Mouse (Mus musculus) left cerebral cortex, postnatal 10 days (tissue): ENCODE results near the gene Gm13279. TPM values are rescaled to one million over a fixed set of nuclear protein-coding genes. Genes with fewer than 3 reads are reported as not detected.
A peak's percentile ranks its signal among the peaks of the same experiment; 100 is the strongest.
"Not testable (repeated sequence)": the region's sequence is repeated elsewhere in the genome, so short reads cannot be mapped to it uniquely, and the experiment has no call there.

ENCODE experiments used
- DNase-seq, 2 experiments: peaks; one replicate each; pipeline ENCODE4 v3.0.0; 2021 to 2022; ENCODE audit warnings: low spot score in 2 of 2, mixed read lengths in 1 of 2; ENCODE audit errors: extremely low spot score in 1 of 2
- intact Hi-C: fragments of 180-260 bp; cut with DNase I; formaldehyde crosslinking; loops from one replicate; pipeline ENCODE4 v1.15.1; 2025
- total RNA-seq, 2 experiments: library from RNA; stranded (reverse); gene quantifications; 2 replicates each; pipeline ENCODE4 v1.2.3; 2021

Gene Gm13279
- not detected for total RNA-seq

- intact Hi-C loops, DNase-seq: not testable (repeated sequence)
Measured at GRCm38 (mm10) chr4:88797097-88797496, at the start of gene Gm13279. TSS of gene Gm13279 (plus strand) at chr4:88797397.

- intact Hi-C loops, result no loop called here
- no peak for DNase-seq
Measured at GRCm38 (mm10) chr4:88749926-88750325, 47.3 kb upstream of the Gm13279 start.

DNA sequence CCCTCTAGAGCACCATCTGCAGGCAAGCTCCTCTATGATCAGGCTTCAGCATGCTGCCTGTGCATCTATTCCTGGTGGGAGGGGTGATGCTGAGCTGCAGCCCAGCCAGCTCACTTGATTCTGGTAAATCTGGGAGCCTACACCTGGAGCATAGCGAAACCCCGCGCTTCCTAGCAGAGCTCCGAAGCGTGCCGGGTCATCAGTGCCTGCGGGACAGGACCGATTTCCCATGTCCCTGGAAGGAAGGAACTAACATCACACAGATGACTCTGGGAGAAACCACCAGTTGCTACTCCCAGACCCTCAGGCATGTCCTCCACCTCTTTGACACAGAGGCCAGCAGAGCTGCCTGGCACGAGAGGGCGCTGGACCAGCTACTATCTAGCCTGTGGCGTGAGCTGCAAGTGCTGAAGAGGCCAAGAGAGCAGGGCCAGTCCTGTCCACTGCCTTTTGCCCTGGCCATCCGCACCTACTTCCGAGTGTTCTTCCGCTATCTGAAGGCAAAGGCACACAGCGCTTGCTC lies 42.3 kb upstream of the Gm13279 start, which contains the start of gene Gm13271:
Gene Gm13271 (plus strand): TSS at position 51 of the 523 bp plus-strand sequence.
- peak; percentile 68 to 75 for DNase-seq
- intact Hi-C loops, result not testable (repeated sequence)

DNA sequence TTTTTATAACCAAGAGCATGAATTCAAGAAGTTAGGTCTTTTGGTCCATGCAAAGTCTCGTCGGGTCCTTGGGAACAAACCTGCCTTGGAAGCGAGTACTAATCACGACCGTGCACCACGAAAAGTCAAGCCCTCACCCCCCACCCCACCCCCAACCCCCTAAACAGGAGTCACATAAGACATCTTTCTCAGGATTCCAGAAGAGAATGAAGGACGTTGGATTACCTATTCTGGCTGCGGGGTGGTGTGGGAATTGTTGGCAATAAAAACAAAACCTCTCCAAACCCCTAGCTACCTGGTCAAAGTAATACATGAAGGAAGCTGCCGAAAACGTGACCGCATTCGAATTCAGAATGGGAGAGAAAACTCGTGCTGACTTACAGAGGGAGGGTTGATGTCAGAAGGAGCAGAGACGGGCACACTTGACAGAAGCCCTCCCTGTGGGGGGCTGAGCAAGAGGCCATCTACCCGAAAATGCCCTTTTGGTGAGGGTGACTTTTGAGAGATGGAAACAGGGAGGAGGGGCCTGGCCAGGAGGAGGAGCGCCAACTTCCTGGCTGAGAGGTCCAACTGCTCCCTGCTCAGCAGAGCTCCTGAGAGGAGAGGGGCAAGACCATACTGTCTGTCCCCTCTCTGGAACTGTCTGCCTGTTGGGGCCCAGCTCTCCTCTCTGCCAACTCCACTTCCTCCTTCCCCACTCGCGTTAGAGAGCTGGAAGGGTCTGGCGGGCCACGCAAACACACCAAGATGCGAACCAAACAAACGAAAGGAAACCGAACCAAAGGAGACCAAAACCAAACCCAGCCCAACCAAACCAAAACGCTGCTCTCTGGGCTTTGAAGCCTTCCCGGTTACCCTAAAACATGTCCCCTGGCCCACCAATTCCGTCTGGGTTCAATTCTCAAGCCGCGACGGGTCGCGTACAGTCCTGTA lies 40.4 kb upstream of the Gm13279 start:
- intact Hi-C loops, DNase-seq: not testable (repeated sequence)

DNA sequence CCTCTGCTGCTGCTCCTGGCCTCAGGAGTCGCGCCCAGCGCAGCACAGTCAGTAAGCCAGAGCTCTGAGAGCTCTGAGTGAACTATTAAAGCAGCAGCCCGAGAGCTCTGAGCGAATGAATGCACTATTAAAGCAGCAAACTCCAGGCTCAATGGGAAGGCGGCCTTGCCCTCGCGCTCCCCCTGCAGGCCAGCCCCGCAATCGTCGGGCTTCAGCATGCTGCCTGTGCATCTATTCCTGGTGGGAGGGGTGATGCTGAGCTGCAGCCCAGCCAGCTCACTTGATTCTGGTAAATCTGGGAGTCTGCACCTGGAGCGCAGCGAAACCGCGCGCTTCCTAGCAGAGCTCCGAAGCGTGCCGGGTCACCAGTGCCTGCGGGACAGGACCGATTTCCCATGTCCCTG lies 39.6 kb upstream of the Gm13279 start:
- peak; percentile 82 to 87 for DNase-seq
- intact Hi-C loops, result not testable (repeated sequence)

GRCm38 (mm10) chr4:88758751-88759150 lies 38.4 kb upstream of the Gm13279 start:
- DNase-seq, intact Hi-C loops: not testable (repeated sequence)

DNA sequence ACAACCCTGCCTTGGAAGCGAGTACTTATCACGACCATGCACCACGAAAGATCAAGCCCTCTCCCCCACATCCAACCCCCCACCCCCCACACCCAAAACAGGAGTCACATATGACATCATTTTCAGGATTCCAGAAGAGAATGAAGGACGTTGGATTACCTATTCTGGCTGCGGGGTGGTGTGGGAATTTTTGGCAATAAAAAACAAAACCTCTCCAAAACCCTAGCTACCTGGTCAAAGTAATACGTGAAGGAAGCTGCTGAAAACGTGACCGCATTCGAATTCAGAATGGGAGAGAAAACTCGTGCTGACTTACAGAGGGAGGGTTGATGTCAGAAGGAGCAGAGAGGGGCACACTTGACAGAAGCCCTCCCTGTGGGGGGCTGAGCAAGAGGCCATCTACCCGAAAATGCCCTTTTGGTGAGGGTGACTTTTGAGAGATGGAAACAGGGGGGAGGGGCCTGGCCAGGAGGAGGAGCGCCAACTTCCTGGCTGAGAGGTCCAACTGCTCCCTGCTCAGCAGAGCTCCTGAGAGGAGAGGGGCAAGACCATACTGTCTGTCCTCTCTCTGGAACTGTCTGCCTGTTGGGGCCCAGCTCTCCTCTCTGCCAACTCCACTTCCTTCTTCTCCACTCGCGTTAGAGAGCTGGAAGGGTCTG lies 37.5 kb upstream of the Gm13279 start, which contains the start of gene Gm13283:
Gene Gm13283 (plus strand): TSS at position 510 of the 659 bp plus-strand sequence.
- DNase-seq, intact Hi-C loops: not testable (repeated sequence)

DNA sequence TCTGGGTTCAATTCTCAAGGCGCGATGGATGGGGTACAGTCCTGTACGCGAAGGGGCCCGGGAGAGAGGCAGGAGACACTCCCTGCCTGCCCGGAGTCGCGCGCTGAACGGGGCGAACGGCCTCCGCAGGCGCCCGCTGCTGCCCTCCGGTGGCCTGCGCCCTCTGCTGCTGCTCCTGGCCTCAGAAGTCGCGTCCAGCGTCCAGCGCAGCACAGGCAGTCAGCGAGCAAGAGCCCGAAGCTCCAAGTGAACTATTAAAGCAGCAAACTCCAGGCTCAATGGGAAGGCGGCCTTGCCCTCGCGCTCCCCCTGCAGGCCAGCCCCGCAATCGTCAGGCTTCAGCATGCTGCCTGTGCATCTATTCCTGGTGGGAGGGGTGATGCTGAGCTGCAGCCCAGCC lies 36.8 kb upstream of the Gm13279 start:
- intact Hi-C loops, result not testable (repeated sequence)
- DNase-seq, result peak in 1 of 2 experiments; percentile 80

DNA sequence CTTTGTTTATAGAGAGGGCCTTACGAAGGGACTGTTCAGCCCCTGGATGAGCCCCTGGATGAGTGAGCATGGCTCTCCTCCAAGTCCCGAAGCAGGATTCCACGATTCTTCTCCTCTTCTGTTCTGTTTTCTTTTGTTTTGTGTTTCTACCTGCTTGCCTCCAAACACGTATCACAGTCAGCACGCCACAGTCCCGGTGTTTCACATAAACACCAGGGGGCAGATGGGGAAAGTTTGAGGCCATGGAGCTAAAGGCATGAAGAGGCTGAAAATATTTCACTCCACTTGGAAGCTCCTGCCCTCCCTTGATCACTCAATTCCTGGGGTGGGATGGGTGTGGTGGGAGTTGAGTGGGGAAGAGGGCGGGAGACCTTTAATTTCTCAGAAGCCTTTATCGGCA lies 35.4 kb upstream of the Gm13279 start:
- intact Hi-C loops, result not testable (repeated sequence)
- DNase-seq, result peak; percentile 71 to 80

GRCm38 (mm10) chr4:88762341-88762740 lies 34.9 kb upstream of the Gm13279 start:
- DNase-seq, intact Hi-C loops: not testable (repeated sequence)

- peak in 1 of 2 experiments; percentile 61 for DNase-seq
- intact Hi-C loops, result not testable (repeated sequence)
Measured at GRCm38 (mm10) chr4:88763384-88764018, 33.7 kb upstream of the Gm13279 start.

DNA sequence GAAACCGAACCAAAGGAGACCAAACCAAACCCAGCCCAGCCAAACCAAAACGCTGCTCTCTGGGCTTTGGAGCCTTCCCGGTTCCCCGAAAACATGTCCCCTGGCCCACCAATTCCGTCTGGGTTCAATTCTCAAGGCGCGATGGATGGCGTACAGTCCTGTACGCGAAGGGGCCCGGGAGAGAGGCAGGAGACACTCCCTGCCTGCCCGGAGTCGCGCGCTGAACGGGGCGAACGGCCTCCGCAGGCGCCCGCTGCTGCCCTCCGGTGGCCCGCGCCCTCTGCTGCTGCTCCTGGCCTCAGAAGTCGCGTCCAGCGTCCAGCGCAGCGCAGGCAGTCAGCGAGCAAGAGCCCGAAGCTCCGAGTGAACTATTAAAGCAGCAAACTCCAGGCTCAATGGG lies 23.7 kb upstream of the Gm13279 start, which contains the start of gene Gm13290:
Gene Gm13290 (plus strand): TSS at position 301 of the 400 bp plus-strand sequence.
- intact Hi-C loops, DNase-seq: not testable (repeated sequence)

DNA sequence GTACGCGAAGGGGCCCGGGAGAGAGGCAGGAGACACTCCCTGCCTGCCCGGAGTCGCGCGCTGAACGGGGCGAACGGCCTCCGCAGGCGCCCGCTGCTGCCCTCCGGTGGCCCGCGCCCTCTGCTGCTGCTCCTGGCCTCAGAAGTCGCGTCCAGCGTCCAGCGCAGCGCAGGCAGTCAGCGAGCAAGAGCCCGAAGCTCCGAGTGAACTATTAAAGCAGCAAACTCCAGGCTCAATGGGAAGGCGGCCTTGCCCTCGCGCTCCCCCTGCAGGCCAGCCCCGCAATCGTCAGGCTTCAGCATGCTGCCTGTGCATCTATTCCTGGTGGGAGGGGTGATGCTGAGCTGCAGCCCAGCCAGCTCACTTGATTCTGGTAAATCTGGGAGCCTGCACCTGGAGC lies 20.6 kb upstream of the Gm13279 start, which contains the start of gene Gm13289:
Gene Gm13289 (plus strand): TSS at position 301 of the 400 bp plus-strand sequence.
- intact Hi-C loops, result not testable (repeated sequence)

GRCm38 (mm10) chr4:88779550-88779949 lies 17.6 kb upstream of the Gm13279 start, which contains the start of gene Gm13272:
TSS of gene Gm13272 (plus strand) at chr4:88779850.
- intact Hi-C loops, result not testable (repeated sequence)

More for the DNA sequence above, 20.6 kb upstream of the Gm13279 start, which contains the start of gene Gm13289:
- DNase-seq, result not testable (repeated sequence)

DNA sequence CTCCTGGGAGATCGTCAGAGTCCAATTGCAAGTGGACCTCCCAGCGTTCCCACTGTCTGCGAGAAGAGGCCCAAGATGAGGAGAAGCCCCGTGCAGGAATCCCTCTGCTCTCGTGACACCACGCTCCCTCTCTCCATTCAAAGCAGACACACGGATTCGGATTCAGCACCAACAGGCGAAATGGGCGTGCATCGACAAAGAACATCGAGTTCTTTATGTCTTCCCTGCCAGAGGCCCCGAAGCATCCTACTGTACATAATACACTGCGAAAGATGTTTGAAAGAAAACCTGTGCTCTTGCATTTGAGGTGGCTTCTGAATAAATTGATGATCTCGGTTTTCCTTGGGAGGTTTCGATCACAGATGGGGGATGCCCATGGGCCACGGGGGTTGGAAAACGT lies 16.9 kb upstream of the Gm13279 start:
- DNase-seq, intact Hi-C loops: not testable (repeated sequence)

More at GRCm38 (mm10) chr4:88779550-88779949, 17.6 kb upstream of the Gm13279 start, which contains the start of gene Gm13272:
- DNase-seq, result not testable (repeated sequence)

GRCm38 (mm10) chr4:88781831-88782230 lies 15.4 kb upstream of the Gm13279 start, which contains the start of gene Ifnz:
TSS of gene Ifnz (plus strand) at chr4:88782131.
- intact Hi-C loops, DNase-seq: not testable (repeated sequence)

- DNase-seq, intact Hi-C loops: not testable (repeated sequence)
Measured at GRCm38 (mm10) chr4:88782335-88782734, 14.9 kb upstream of the Gm13279 start.

DNA sequence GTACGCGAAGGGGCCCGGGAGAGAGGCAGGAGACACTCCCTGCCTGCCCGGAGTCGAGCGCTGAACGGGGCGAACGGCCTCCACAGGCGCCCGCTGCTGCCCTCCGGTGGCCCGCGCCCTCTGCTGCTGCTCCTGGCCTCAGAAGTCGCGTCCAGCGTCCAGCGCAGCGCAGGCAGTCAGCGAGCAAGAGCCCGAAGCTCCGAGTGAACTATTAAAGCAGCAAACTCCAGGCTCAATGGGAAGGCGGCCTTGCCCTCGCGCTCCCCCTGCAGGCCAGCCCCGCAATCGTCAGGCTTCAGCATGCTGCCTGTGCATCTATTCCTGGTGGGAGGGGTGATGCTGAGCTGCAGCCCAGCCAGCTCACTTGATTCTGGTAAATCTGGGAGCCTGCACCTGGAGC lies 11.8 kb upstream of the Gm13279 start, which contains the start of gene Gm13276:
Gene Gm13276 (plus strand): TSS at position 301 of the 400 bp plus-strand sequence.
- intact Hi-C loops, DNase-seq: not testable (repeated sequence)
